Mouse (Mus musculus): ENCODE results near the gene C7.
"Not testable (repeated sequence)": the region's sequence is repeated elsewhere in the genome, so short reads cannot be mapped to it uniquely, and the experiment has no call there.

Gene C7

DNA sequence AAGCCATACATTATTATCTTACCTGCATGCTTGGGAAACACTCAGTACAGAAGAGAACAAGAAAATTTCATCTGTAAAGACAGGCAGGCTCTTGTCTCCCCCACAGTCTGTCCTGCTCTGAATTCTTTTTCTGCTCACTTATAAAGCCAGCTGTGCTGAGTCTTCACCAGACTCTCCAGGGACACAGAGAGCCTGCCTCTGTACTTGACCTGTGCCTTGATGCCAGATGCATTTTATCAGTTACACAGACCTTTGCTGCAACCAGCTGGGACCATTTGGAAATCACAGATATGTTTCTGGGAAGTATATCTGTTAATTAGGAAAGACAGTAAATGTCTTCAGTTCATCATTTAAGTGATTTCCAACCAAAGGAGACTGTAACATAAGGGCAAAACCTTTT, at the start of gene C7:
C7 (minus strand) TSS at position 106 of the 400 bp plus-strand sequence.
- DNase-seq = no peak

DNA sequence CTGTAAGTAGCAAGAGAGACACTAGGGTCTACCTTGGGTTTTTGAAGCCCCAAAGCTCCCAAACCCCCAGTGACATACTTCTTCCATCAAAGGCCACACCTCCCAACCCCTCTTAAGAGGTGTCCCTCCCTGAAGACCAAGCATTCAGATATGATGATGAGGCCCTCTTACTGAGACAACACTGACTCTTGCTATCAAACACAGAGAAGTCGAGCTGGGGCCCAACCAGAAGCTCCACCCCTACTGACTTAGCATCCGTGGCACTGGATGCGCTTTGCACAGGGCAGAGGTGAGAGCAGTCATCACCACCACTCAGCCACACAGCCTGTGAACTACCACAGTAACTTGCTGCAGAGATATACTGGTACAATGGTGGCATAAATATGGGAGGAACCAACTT, 49.1 kb upstream of the C7 start:
- no peak for DNase-seq

GRCm38 (mm10) chr15:5108655-5109040, 45.1 kb upstream of the C7 start:
- DNase-seq = no peak

GRCm38 (mm10) chr15:5107686-5108654, 44.4 kb upstream of the C7 start, which contains the start of gene Card6:
Gene Card6 (minus strand): TSS chr15:5108539.
- peak; percentile 61 to 70 for DNase-seq

GRCm38 (mm10) chr15:5106293-5106692, 42.8 kb upstream of the C7 start:
- DNase-seq = no peak

DNA sequence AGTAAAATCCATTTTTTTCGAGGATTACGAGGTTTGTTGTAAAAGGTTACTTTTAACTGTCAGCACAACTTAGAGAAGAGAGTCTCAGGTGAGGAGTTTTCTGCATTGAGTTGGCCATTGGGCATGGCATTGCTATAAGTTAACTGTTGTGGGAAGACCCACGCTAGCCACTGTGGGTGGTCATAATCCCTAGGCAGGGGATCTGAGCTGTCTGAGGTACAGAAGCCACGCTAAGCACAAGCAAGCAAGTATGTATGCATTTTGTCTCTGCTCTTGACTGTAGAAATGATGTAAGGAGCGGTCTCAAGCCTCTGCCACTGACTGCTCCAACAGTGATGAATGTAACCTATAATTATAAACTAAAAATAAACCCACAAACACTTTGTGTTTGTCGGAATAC, 42.4 kb upstream of the C7 start:
- no peak for DNase-seq

DNA sequence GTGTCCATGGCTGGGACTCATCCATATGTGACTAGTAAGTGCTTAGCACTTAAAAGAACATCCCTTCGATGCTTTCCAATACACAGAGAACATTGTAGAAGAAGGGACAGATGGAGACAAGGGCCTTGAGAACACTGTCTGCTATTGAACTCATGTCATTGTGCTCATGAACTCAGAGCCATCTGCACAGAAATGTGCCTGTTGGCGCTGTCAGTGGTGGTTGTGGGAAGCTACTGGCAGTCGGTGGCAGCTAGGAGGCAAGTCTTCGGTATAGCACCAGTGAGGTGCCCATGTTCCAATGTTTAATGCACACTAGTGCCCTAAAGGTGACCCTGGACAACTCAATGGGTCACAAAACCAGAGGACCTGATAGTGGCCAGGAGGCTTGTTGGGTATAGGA, 38.8 kb upstream of the C7 start:
- DNase-seq = no peak

DNA sequence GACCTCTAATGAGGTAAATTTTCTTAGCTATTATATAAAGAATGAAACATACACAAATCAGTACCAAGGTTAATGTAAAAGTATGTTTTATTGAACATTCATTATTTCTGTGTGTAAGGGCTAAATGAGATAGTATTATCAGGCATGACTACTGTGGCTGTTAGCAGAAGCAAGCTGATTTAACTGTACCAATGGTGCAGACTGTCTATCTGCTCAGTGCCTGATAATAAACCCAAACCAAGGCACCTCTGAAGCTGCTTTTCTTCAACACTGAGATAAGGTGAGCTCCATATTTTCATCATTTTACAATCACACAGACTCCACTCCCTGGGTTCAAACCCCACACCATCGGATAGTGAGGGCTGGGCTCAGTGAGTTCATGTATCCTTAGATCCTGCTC, 33.8 kb upstream of the C7 start:
- DNase-seq = no peak

GRCm38 (mm10) chr15:5095534-5096301, 32.2 kb upstream of the C7 start:
- no peak for DNase-seq

- DNase-seq = no peak
Observed at GRCm38 (mm10) chr15:5090131-5090530, 26.6 kb upstream of the C7 start.

GRCm38 (mm10) chr15:5088850-5089608, 25.5 kb upstream of the C7 start:
- no peak for DNase-seq

- no peak for DNase-seq
Observed at GRCm38 (mm10) chr15:5086162-5086561, 22.6 kb upstream of the C7 start.

GRCm38 (mm10) chr15:5081235-5081634, 17.7 kb upstream of the C7 start:
- no peak for DNase-seq

DNA sequence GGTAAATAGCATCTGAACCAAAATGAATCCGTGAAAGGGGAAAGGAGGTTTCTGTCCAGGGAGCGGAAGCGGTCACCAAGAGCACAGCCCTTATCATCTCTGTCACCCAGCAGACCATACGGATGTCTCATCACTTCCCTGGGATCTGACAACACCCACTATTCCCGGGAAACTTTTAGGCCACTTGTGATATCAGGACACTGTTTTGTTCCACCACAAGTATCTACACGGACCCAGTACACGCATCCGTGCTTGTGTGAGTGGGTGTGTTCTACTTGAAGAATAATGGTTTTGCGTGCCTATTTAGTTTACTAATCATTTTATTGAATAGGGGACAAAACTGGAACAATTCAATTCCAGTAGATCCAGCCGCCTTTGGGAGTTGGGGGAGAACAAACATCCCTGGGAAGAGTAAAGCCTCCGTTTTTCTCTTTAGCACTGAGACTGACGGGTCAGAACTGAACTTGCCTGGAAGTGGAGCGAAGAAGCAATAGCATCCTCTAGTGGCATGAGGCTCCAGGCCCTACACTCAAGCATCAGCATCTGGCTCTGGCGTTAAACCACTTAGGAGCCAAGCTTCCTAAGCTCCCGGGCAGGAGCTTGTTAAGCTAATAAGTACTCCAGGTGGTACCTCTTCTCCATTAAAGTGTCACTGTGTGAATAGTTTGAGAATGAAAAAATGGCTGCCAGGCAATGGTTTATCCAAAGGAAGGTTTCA, 5.4 kb upstream of the C7 start:
- no peak for DNase-seq

GRCm38 (mm10) chr15:5045560-5046284, 17.8 kb downstream of the C7 start:
- no peak for DNase-seq

DNA sequence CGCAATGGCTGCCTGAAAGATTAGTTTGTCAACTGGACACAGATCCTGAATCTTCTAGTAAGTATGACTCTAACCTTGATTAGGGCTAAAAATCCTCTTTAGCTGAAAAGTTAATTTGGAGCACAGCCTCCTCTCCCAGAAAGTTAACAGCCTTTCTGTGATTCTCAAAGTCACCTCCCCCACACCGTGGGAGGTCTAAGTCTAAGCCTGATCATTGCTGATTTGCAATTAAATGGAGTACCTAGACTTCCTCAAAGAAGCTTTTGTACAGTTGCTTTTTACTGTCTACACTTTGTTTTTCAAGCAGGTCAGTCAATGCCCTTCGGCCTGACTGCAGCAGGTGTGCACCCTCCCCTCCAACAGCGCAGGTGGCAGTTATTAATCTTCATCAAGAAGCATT, 34.3 kb downstream of the C7 start:
- DNase-seq = no peak

DNA sequence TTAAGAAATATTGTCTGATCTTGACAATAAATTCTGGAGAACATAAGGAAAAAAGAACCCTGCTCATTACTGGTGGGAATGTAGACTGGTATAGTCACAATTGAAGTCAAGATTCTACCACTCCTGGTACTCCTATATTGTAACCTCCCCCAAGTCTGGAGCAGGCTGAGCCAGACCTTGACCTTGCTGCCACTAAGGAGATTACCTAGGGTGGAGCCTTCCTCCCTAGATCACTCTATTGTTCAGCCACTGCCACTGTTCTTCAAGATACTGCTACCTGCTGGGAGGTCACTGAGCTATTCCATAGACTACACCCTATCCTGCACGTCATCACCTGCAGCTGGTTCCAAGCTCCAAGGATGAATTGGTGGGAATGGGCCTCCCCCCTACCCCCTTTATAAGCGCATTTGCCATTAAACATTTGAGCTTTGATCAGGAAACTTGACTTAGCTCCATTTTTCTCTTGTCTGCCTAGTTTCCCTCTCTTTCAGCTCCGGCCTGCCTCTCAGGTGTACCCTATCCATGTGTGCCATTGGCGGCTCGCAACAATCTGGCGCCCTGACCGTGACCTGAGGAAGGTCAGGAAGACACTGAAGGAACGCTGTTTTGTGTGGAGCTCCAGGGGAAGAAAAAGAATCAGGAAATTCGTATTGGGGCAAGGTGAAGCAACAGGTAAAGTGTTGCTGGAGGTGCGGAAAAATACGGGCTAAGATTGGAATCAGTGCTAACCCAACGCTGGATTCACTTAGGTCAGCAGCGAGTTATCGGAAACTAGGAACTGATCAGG, 39.9 kb downstream of the C7 start:
- DNase-seq = not testable (repeated sequence)

DNA sequence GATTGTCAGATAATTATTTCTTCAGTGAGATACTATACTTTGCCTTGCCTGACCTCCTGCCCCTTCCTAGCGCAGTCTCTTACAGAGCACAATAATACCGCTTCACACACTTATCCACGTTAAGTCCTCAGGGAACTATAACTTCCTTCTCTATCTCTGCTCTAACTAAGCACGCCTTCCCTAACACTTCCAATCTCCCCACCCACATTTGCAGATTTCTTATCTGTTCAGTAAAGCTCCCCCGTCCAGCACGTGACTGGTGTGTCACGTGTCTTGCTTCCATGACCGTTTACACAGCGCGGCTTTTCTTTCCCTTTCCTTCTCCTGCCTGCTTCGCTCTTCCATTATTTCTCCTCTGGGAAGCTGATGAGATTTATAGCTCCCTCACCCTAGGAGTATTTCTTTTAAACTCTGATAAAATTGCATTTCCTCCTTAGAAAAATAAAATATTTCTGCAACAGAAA, 53.9 kb downstream of the C7 start:
- no peak for DNase-seq

GRCm38 (mm10) chr15:5003503-5004196, 59.9 kb downstream of the C7 start:
- no peak for DNase-seq

DNA sequence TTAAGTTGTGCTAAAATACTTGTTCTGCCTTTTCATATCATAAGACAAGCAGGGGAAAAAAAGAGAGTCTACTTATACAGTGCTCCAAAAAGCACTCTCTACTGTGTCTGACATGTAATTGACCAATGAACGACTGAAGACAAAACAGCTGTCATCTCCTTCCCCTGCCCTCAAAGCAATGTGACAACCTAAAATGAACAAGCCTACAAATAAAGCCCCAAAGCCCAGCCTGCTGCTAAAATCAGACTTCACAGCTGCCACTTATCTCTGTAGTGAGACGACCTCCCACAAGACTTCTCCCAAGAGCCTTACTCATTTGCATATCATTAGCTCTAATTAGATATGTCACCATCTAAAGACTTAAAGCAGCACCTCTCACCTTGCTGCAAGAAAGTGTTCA, 60.6 kb downstream of the C7 start:
- no peak for DNase-seq
